Mouse (Mus musculus): ENCODE measurements around the gene Olfr406.

The Olfr406 gene

DNA sequence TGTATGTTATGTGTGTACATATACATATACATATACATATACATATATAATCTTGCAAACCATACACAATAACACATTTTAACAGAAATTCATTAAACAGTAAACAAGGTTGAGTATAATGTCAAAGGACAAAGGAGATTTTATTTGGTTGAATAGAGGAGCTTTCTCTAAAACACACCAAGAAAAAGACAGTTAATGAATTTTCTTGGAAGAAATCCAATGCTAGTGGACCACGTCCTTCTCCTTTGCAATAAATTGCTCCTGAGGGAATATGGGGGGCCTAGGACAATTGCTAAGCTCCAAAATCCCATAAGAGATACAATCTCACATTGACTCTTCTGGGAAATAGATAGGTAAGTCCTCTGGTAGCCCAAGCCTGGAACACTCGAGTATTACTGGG is at the start of gene Olfr406:
Gene Olfr406, plus strand, starts transcription at position 301 of the 400 bp plus-strand sequence.
- DNase-seq (ENCODE audit: low read depth, low spot score): no peak

- DNase-seq (ENCODE audit: low read depth, low spot score): no peak
Measured at GRCm38 (mm10) chr11:74211279-74211678, 48.3 kb upstream of the Olfr406 start, which contains the start of gene Olfr43. Gene Olfr43 (minus strand): TSS chr11:74211379.

DNA sequence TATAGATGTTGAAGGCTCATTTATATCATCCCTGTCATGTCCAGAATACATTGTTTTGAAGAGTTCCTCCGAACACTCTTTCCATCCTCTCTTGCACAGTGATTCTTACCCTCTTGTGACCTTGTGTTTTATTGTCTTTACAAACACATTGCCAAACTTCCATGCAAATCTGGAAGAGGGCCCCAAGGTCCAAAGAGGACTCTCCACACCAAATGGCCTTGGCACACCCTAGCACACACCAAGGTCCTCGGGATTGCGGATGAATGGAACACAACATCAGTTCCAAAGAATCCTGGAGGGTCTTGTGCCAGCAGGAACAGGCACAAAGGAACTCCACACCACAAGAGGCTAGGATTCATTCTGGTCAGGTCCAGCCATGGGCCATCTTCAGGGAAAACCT is 18.4 kb upstream of the Olfr406 start:
- no peak for DNase-seq (ENCODE audit: low read depth, low spot score)

DNA sequence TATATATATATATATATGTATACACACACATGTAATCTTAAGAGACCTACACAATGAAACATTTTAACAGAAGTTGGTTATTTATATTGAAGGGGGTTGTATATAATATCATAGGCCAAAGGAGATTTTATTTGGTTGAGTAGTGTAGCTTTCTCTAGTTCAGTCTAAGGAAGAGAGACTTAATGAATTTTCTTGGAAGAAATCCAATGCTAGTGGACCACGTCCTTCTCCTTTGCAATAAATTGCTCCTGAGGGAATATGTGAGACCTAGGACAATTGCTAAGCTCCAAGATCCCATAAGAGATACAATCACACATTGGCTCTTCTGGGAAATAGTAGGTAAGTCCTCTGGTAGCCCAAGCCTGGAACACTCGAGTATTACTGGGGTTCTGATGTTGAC is 23.8 kb downstream of the Olfr406 start, which contains the start of gene Olfr59:
Gene Olfr59, plus strand, starts transcription at position 301 of the 400 bp plus-strand sequence.
- no peak for DNase-seq (ENCODE audit: low read depth, low spot score)

- no peak for DNase-seq (ENCODE audit: low read depth, low spot score)
Measured at GRCm38 (mm10) chr11:74287256-74287655, 27.6 kb downstream of the Olfr406 start.
